Mouse (Mus musculus) kidney, adult 2 months (tissue): Measurements from ENCODE around the gene Sco2.

Experiments
- CTCF ChIP-seq: fragments of 200-500 bp; conservative IDR thresholded peaks from 2 replicates; pipeline ENCODE4 v1.5.1; 2011; ENCODE audit warnings: low read depth, mild to moderate bottlenecking, control low read depth, low read length, moderate library complexity, mixed read lengths; ENCODE audit not compliant: insufficient read depth, insufficient read length
- POLR2A ChIP-seq: fragments of 200-500 bp; IDR thresholded peaks from one replicate; pipeline ENCODE4 v1.6.1; 2011; ENCODE audit warnings: low read depth, low read length, control low read depth

DNA sequence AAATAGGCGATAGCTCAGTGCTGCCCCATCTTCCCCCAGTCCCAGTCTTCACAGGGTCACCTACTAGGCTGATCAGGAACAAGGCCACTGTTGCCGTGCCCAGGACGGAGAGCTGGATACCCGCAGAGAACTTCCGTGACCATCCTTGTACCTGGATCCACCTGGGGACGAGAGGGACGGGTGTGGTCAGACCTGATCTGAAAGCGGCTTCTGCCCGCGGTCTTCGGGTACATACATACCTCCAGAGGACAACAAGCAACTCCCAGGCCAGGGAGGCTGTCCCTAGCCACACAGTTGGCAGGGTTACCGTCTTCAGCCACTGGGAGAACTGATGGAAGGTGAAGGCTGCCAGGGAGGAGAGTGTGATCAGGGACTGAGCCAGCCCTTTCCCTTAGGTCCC, 20.9 kb downstream of the Sco2 start:
- TF ChIP-seq CTCF: no peak
- TF ChIP-seq POLR2A: no peak
